Mouse (Mus musculus) E14TG2a.4 (cell line): ENCODE results near the gene Psen2.

ENCODE experiments used
- CTCF ChIP-seq: conservative IDR thresholded peaks from 2 replicates; pipeline ENCODE4 v1.5.1; 2014; ENCODE audit warnings: low read length
- NANOG ChIP-seq: IDR thresholded peaks from 2 replicates; pipeline ENCODE4 v1.6.1; 2014; ENCODE audit warnings: borderline replicate concordance, low read length, mixed read lengths

DNA sequence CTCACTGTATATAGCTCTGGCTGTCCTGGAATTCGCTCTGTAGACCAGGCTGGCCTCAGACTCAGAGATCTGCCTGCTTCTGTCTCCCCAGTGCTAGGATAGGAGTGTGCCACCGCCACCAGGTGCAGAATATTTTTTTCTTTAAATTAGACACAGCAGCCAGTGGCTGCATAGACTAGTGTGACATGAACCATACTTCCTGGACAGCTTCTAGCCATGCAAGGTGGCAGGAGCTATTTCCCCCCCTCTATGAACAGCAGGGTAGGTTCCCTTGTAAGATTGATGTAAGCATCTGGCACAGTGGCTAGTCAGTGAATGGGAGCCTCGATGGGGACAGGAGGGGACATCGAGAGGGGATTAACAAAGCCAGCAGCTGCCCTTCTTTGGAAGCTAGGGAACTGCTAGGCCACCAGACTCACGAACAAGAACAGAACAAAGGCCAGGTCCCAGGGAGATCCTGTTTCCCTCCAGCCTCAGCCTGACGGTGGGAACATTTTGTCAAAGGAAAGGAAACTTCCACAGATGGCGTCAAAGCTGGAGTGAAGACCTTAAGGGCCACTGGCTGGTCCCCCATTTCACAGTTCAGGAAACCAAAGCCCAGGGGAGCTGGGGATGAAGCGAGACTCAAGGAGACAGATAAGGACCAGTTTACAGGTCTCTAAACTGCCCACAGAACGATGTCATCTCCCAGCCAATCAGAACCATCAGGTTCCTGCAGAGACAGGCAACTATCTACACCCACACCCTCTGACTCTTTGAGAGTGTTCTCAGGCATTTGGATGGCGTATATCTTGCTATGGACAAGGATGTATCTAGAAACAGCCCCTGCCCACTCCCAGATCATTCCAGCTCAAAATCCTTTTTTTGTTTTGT, 11.8 kb downstream of the Psen2 start:
- TF ChIP-seq CTCF (no peak), NANOG (peak; percentile 31; the same call in 1 of the 2 replicates)
